Mouse (Mus musculus) liver, embryonic 14.5 days (tissue): ENCODE data around the gene Rreb1.

Experiments
- CTCF ChIP-seq: IDR thresholded peaks from 2 replicates; pipeline ENCODE4 v1.5.1; 2016; ENCODE audit warnings: antibody characterized with exemption, low read depth, control low read depth
- EP300 ChIP-seq: IDR thresholded peaks from 2 replicates; pipeline ENCODE4 v1.6.1; 2016; ENCODE audit warnings: antibody characterized with exemption, low read depth

DNA sequence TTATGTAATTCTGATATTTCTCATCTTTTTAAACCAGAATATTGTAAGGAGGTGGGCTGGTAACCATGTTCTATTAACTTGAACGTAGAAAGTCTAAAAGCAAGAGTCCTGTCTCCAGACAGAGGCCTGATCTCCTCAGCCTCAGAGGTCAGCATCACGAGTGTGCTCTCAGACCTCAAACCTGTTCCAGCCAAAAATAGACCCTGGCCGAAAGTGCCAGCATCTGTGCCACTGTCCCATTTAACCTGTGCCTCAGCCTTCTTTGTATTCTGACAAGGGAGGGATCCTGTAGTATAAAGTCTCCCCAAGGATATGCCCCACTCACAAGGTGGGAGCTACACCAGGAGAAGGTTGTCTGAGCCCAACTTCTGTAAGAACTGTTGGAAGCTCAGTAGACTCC lies 148.2 kb downstream of the Rreb1 start:
- no peak for TF ChIP-seq CTCF
- no peak for TF ChIP-seq EP300
